Mouse (Mus musculus): ENCODE results near the gene Sema7a. TPM values are rescaled to one million over a fixed set of nuclear protein-coding genes. Genes with fewer than 3 reads are reported as not detected.

The Sema7a gene
- polyA plus RNA-seq, 1 experiment, result 3.2 TPM

GRCm38 (mm10) chr9:57972776-57973439 lies 33.0 kb downstream of the Sema7a start:
- Histone ChIP-seq H3K4me3 (replicated peaks; ENCODE audit: control insufficient read depth, low read depth, low read length) (no peak overlapping the region), H3K4me1 (ENCODE audit: control insufficient read depth, insufficient read depth, low read length) (peaks cover 13% of the 10 kb centered on the region), H3K27ac (ENCODE audit: control insufficient read depth, insufficient read depth, low read depth, low read length, poor library complexity) (no peak overlapping the region)
- 38% methylated on average over 9 of the region's 9 CpGs for WGBS
- TF ChIP-seq POLR2A (IDR thresholded peaks at IDR 0.05; ENCODE audit: borderline replicate concordance, control insufficient read depth, low read depth, low read length), result no peak
- no peak for TF ChIP-seq CTCF (IDR thresholded peaks at IDR 0.05; ENCODE audit: control insufficient read depth, insufficient read depth, low read length)

- WGBS, result 71% methylated on average over 6 of the region's 6 CpGs
- H3K4me1 ChIP-seq (ENCODE audit: control insufficient read depth, insufficient read depth, low read length), result peaks cover 16% of the 10 kb centered on the region
- TF ChIP-seq CTCF (IDR thresholded peaks at IDR 0.05; ENCODE audit: control insufficient read depth, insufficient read depth, low read length), result no peak
- no peak for TF ChIP-seq POLR2A (IDR thresholded peaks at IDR 0.05; ENCODE audit: borderline replicate concordance, control insufficient read depth, low read depth, low read length)
- no peak overlapping the region for H3K4me3 ChIP-seq (replicated peaks; ENCODE audit: control insufficient read depth, low read depth, low read length)
- no peak overlapping the region for H3K27ac ChIP-seq (ENCODE audit: control insufficient read depth, insufficient read depth, low read depth, low read length, poor library complexity)
Observed at GRCm38 (mm10) chr9:57973440-57974066, 33.6 kb downstream of the Sema7a start.

GRCm38 (mm10) chr9:57974221-57974620 lies 34.3 kb downstream of the Sema7a start:
- no peak overlapping the region for H3K4me3 ChIP-seq (replicated peaks; ENCODE audit: control insufficient read depth, low read depth, low read length)
- 53% methylated on average over 5 of the region's 5 CpGs for WGBS
- no peak overlapping the region for H3K27ac ChIP-seq (ENCODE audit: control insufficient read depth, insufficient read depth, low read depth, low read length, poor library complexity)
- peaks cover 16% of the 10 kb centered on the region for H3K4me1 ChIP-seq (ENCODE audit: control insufficient read depth, insufficient read depth, low read length)
- TF ChIP-seq CTCF (IDR thresholded peaks at IDR 0.05; ENCODE audit: control insufficient read depth, insufficient read depth, low read length), result no peak
- no peak for TF ChIP-seq POLR2A (IDR thresholded peaks at IDR 0.05; ENCODE audit: borderline replicate concordance, control insufficient read depth, low read depth, low read length)

- Histone ChIP-seq H3K4me3 (replicated peaks; ENCODE audit: control insufficient read depth, low read depth, low read length) (no peak overlapping the region), H3K27ac (ENCODE audit: control insufficient read depth, insufficient read depth, low read depth, low read length, poor library complexity) (no peak overlapping the region), H3K4me1 (ENCODE audit: control insufficient read depth, insufficient read depth, low read length) (peaks cover 10% of the 10 kb centered on the region)
- 72% methylated on average over 5 of the region's 5 CpGs for WGBS
- TF ChIP-seq POLR2A (IDR thresholded peaks at IDR 0.05; ENCODE audit: borderline replicate concordance, control insufficient read depth, low read depth, low read length) (no peak), CTCF (IDR thresholded peaks at IDR 0.05; ENCODE audit: control insufficient read depth, insufficient read depth, low read length) (no peak)
Observed at GRCm38 (mm10) chr9:57975200-57975821, 35.4 kb downstream of the Sema7a start.

GRCm38 (mm10) chr9:57978025-57978424 lies 38.1 kb downstream of the Sema7a start:
- TF ChIP-seq CTCF (IDR thresholded peaks at IDR 0.05; ENCODE audit: control insufficient read depth, insufficient read depth, low read length) (no peak), POLR2A (IDR thresholded peaks at IDR 0.05; ENCODE audit: borderline replicate concordance, control insufficient read depth, low read depth, low read length) (no peak)
- Histone ChIP-seq H3K4me1 (ENCODE audit: control insufficient read depth, insufficient read depth, low read length) (peaks cover 4% of the 10 kb centered on the region), H3K4me3 (replicated peaks; ENCODE audit: control insufficient read depth, low read depth, low read length) (no peak overlapping the region), H3K27ac (ENCODE audit: control insufficient read depth, insufficient read depth, low read depth, low read length, poor library complexity) (no peak overlapping the region)
- WGBS, result 41% methylated on average over 6 of the region's 6 CpGs

- whole genome bisulfite sequencing, result 81% methylated on average over 3 of the region's 3 CpGs
- Histone ChIP-seq H3K4me1 (ENCODE audit: control insufficient read depth, insufficient read depth, low read length) (peaks cover 4% of the 10 kb centered on the region), H3K4me3 (replicated peaks; ENCODE audit: control insufficient read depth, low read depth, low read length) (no peak overlapping the region), H3K27ac (ENCODE audit: control insufficient read depth, insufficient read depth, low read depth, low read length, poor library complexity) (no peak overlapping the region)
- no peak for TF ChIP-seq POLR2A (IDR thresholded peaks at IDR 0.05; ENCODE audit: borderline replicate concordance, control insufficient read depth, low read depth, low read length)
Observed at GRCm38 (mm10) chr9:57978858-57979257, 38.9 kb downstream of the Sema7a start.

- WGBS, result 14% methylated on average over 10 of the region's 10 CpGs
- TF ChIP-seq POLR2A (IDR thresholded peaks at IDR 0.05; ENCODE audit: borderline replicate concordance, control insufficient read depth, low read depth, low read length), result no peak
- H3K27ac ChIP-seq (ENCODE audit: control insufficient read depth, insufficient read depth, low read depth, low read length, poor library complexity), result no peak overlapping the region
- no peak overlapping the region for H3K4me3 ChIP-seq (replicated peaks; ENCODE audit: control insufficient read depth, low read depth, low read length)
- H3K4me1 ChIP-seq (ENCODE audit: control insufficient read depth, insufficient read depth, low read length), result peaks cover 4% of the 10 kb centered on the region
Observed at GRCm38 (mm10) chr9:57980570-57980969, 40.7 kb downstream of the Sema7a start.

- no peak overlapping the region for H3K4me3 ChIP-seq (replicated peaks; ENCODE audit: control insufficient read depth, low read depth, low read length)
- H3K27ac ChIP-seq (ENCODE audit: control insufficient read depth, insufficient read depth, low read depth, low read length, poor library complexity), result no peak overlapping the region
- 85% methylated on average over 8 of the region's 8 CpGs for WGBS
- no peak for TF ChIP-seq POLR2A (IDR thresholded peaks at IDR 0.05; ENCODE audit: borderline replicate concordance, control insufficient read depth, low read depth, low read length)
- H3K4me1 ChIP-seq (ENCODE audit: control insufficient read depth, insufficient read depth, low read length), result peaks cover 2% of the 10 kb centered on the region
Observed at GRCm38 (mm10) chr9:57985304-57985703, 45.4 kb downstream of the Sema7a start.

Measured in bone marrow, adult 2 months (tissue).